Mouse (Mus musculus): ENCODE data around the gene Spsb1.

DNA sequence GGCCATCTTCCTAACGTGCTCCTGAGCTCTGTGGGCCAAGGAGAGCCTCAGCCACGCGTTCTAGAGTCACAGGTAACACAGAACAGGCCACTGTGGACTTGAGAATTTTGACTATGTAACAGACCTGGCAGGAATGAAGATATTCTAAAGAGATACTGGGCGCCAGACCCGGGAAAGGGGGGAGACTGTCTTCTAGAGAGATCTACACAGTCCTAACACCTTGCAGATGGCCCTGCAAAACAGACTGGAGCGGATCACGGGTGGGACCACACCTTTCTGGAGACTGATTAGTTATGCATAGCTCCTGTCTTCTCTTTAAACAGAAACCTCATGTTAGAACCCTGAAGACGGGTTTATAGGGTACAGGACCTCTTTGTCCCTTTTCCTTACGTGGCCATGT, 100.1 kb downstream of the Spsb1 start:
- TF ChIP-seq CTCF (IDR thresholded peaks at IDR 0.05; ENCODE audit: low read depth, low read length) (no peak), POLR2A (IDR thresholded peaks at IDR 0.05; ENCODE audit: extremely low read depth, insufficient read depth, low read length) (no peak)

Data from liver, adult 2 months (tissue).